Mouse (Mus musculus) kidney, postnatal 25 days (tissue): ENCODE data around the gene Cd180.
"Not testable (repeated sequence)": the region's sequence is repeated elsewhere in the genome, so short reads cannot be mapped to it uniquely, and the experiment has no call there.

Source experiments
- DNase-seq, 2 experiments: peaks; one replicate each; pipeline ENCODE4 v3.0.0; 2021; ENCODE audit warnings: mixed read lengths in 2 of 2

Cd180 gene

GRCm38 (mm10) chr13:102693341-102693801 is at the start of gene Cd180:
Cd180 (plus strand) TSS chr13:102693558.
- peak; percentile 57 to 60 for DNase-seq

GRCm38 (mm10) chr13:102644344-102644743 is 49.0 kb upstream of the Cd180 start:
- no peak for DNase-seq

GRCm38 (mm10) chr13:102644789-102645551 is 48.4 kb upstream of the Cd180 start:
- DNase-seq: peak; percentile 65 to 85

GRCm38 (mm10) chr13:102646271-102646771 is 47.0 kb upstream of the Cd180 start:
- peak; percentile 54 to 68 for DNase-seq

- DNase-seq: no peak
These were observed 45.8 kb upstream of the Cd180 start for GRCm38 (mm10) chr13:102647511-102647910.

- DNase-seq: no peak
These were observed 41.0 kb upstream of the Cd180 start for GRCm38 (mm10) chr13:102652303-102652889.

GRCm38 (mm10) chr13:102655071-102655570 is 38.2 kb upstream of the Cd180 start:
- DNase-seq: no peak

GRCm38 (mm10) chr13:102656153-102656690 is 37.1 kb upstream of the Cd180 start:
- peak; percentile 54 to 69 for DNase-seq

- DNase-seq: peak; percentile 58 to 68
These were observed 35.0 kb upstream of the Cd180 start for GRCm38 (mm10) chr13:102658223-102658839.

GRCm38 (mm10) chr13:102664041-102664440 is 29.3 kb upstream of the Cd180 start:
- no peak for DNase-seq

GRCm38 (mm10) chr13:102664843-102665587 is 28.3 kb upstream of the Cd180 start:
- DNase-seq: peak; percentile 49 to 67

GRCm38 (mm10) chr13:102665588-102666232 is 27.6 kb upstream of the Cd180 start:
- DNase-seq: no peak

GRCm38 (mm10) chr13:102666233-102666614 is 27.1 kb upstream of the Cd180 start:
- DNase-seq: no peak

- DNase-seq: no peak
These were observed 26.6 kb upstream of the Cd180 start for GRCm38 (mm10) chr13:102666731-102667130.

- no peak for DNase-seq
These were observed 26.0 kb upstream of the Cd180 start for GRCm38 (mm10) chr13:102667401-102667800.

- DNase-seq: peak in 1 of 2 experiments; percentile 22
These were observed 25.5 kb upstream of the Cd180 start for GRCm38 (mm10) chr13:102667842-102668241.

- DNase-seq: no peak
These were observed 24.4 kb upstream of the Cd180 start for GRCm38 (mm10) chr13:102668933-102669332.

- peak; percentile 69 to 84 for DNase-seq
These were observed 23.7 kb upstream of the Cd180 start for GRCm38 (mm10) chr13:102669522-102670256.

GRCm38 (mm10) chr13:102670503-102670902 is 22.9 kb upstream of the Cd180 start:
- DNase-seq: peak in 1 of 2 experiments; percentile 34

GRCm38 (mm10) chr13:102674083-102674482 is 19.3 kb upstream of the Cd180 start:
- no peak for DNase-seq

GRCm38 (mm10) chr13:102677602-102678001 is 15.8 kb upstream of the Cd180 start:
- not testable (repeated sequence) for DNase-seq
